Mouse (Mus musculus) spleen, adult 2 months (tissue): Measurements from ENCODE around the gene Gpatch3. TPM values are rescaled to one million over a fixed set of nuclear protein-coding genes. Genes with fewer than 3 reads are reported as not detected.
A peak's percentile ranks its signal among the peaks of the same experiment; 100 is the strongest.

Experiments
- DNase-seq, 2 experiments: peaks; one replicate each; pipeline versions ENCODE4 v3.0.0 to v3.0.0-alpha.2; 2012 to 2021; ENCODE audit warnings: low spot score in 2 of 2, low read depth in 1 of 2
- H3K27ac ChIP-seq: fragments of 200-500 bp; 2 replicates; pipeline ENCODE4 v1.5.1; 2012; ENCODE audit warnings: low read length, inconsistent platforms; ENCODE audit not compliant: insufficient read depth
- H3K27me3 ChIP-seq: fragments of 200-500 bp; 2 replicates; pipeline ENCODE4 v1.6.1; 2012; ENCODE audit warnings: mild to moderate bottlenecking, moderate library complexity, low read length, inconsistent platforms; ENCODE audit not compliant: control insufficient read depth, insufficient read depth
- H3K36me3 ChIP-seq: fragments of 200-500 bp; 2 replicates; pipeline ENCODE4 v1.6.1; 2012; ENCODE audit warnings: mild to moderate bottlenecking, low read length, inconsistent platforms; ENCODE audit not compliant: control insufficient read depth, insufficient read depth
- H3K4me1 ChIP-seq: fragments of 200-500 bp; 2 replicates; pipeline ENCODE4 v1.6.1; 2011; ENCODE audit warnings: inconsistent platforms; ENCODE audit not compliant: control insufficient read depth, insufficient read depth, insufficient read length
- H3K4me3 ChIP-seq: fragments of 200-500 bp; 2 replicates; pipeline ENCODE4 v1.5.1; 2011; ENCODE audit warnings: mild to moderate bottlenecking, inconsistent platforms; ENCODE audit not compliant: insufficient read depth, insufficient read length; ENCODE audit errors: extremely low read depth
- CTCF ChIP-seq: fragments of 200-500 bp; IDR thresholded peaks from 2 replicates; pipeline ENCODE4 v1.5.1; 2011; ENCODE audit warnings: mild to moderate bottlenecking, inconsistent platforms; ENCODE audit not compliant: insufficient read depth, insufficient read length, insufficient replicate concordance; ENCODE audit errors: extremely low read depth
- POLR2A ChIP-seq: fragments of 200-500 bp; IDR thresholded peaks from 2 replicates; pipeline ENCODE4 v1.6.1; 2011; ENCODE audit warnings: low read depth, low read length, inconsistent platforms
- WGBS: fragments of 180-500 bp; shearing (Covaris S2); methylation state at CpG from one replicate; pipeline ENCODE4 v1.1.7; 2018; 5-methylcytosine and 5-hydroxymethylcytosine counted together
- polyA plus RNA-seq: library from polyadenylated mRNA; depleted of rRNA; stranded (reverse); fragments of >200 nt; gene quantifications from 2 replicates; pipeline ENCODE4 v1.2.3, GENCODE M21; 2012

Gpatch3 gene
- polyA plus RNA-seq, 1 experiment = 3.7 TPM

DNA sequence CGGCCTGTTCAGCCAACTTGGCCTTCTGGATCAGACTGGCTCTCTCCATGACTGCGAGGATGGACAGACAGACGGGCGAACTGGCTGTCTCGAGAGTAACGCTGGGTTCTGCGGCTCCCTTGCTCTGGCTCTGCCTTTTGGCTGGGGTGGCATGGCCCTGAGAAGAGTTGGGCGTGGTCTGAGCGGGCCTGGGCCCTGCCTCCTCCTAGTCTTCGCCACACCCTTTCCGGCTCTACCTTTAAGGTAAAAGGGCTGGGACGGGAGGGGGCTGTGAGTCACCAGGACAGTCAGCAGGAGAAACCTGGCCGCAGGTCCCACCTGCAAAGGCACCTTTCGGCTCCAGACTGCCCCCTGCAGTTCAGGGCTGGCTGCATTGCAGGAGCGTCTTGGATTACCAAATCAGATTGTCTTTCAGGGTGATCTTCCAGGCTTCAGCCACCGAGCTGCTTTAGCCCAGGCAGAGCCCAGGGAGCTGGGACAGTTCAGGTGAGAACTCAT lies 27.2 kb downstream of the Gpatch3 start, which contains the start of gene Sfn:
Sfn (minus strand) TSS at position 448 of the 498 bp plus-strand sequence.
- peak in 1 of 2 experiments; percentile 72 for DNase-seq
- Histone ChIP-seq H3K4me1 (peaks cover 11% of the 10 kb centered on the region; the same call in 1 of the 2 replicates), H3K4me3 (peak within 1 kb of the TSS; percentile 43; the same call in 1 of the 2 replicates), H3K27ac (peak within 1 kb of the TSS; percentile 37; the same call in 1 of the 2 replicates), H3K27me3 (no peaks in the 10 kb centered on the region), H3K36me3 (peaks cover 23% of the 10 kb centered on the region)
- 11% methylated on average over 16 of the region's 16 CpGs for WGBS
- TF ChIP-seq POLR2A (no peak), CTCF (peak; percentile 66; the same call in 1 of the 2 replicates)

DNA sequence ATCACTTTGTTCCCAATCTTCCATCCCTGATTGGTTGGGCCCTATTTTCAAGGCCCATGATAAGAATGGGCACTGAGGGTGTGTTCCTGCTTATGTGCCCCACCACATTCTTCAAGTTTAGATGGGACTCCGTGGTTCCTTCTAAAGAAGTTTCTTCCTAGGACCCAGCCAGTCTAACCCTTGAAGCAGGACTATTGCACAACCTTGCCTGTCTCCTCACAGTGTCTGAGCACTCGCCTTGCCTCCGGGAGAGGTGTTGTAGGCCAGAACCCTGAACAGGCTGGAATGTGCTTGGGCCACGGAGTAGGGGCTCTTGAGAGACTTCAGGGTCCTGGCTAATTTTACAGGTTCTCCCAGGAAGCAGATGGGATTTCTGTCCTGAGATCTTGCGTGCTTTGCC lies 28.5 kb downstream of the Gpatch3 start:
- TF ChIP-seq CTCF (no peak), POLR2A (no peak)
- WGBS = 92% methylated on average over 5 of the region's 5 CpGs
- peaks cover 11% of the 10 kb centered on the region; the same call in 1 of the 2 replicates for H3K4me1 ChIP-seq
- no peak overlapping the region for H3K4me3 ChIP-seq
- H3K27ac ChIP-seq = no peak overlapping the region
- peaks cover 33% of the 10 kb centered on the region for H3K36me3 ChIP-seq
- H3K27me3 ChIP-seq = no peaks in the 10 kb centered on the region
- no peak for DNase-seq

GRCm38 (mm10) chr4:133604175-133604574 lies 29.6 kb downstream of the Gpatch3 start:
- 77% methylated on average over 7 of the region's 7 CpGs for WGBS
- no peak for DNase-seq
- Histone ChIP-seq H3K4me3 (no peak overlapping the region), H3K4me1 (peaks cover 4% of the 10 kb centered on the region; the same call in 1 of the 2 replicates), H3K36me3 (peaks cover 39% of the 10 kb centered on the region), H3K27me3 (no peaks in the 10 kb centered on the region), H3K27ac (no peak overlapping the region)
- TF ChIP-seq CTCF (no peak), POLR2A (no peak)

DNA sequence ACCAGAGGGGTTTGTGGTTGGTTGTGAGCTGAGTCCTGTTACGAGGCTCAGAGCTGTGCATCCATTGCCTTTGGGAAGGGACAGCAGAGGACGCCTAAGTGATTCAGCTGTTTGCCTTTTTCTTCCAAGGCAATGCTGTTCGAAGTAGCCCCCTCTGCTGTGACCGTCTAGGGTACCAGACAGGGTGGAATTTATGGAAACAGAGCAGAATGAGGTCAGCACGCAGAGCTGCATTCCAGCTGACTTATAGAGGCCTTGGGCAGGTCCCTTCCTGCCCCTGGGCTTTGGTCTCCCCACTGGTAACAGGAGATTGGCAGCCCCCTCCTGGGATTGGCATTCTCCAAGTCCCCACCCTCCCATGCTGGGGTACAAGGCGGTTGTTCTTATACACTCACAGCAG lies 30.3 kb downstream of the Gpatch3 start:
- TF ChIP-seq POLR2A (no peak), CTCF (no peak)
- H3K27me3 ChIP-seq = no peaks in the 10 kb centered on the region
- 92% methylated on average over 6 of the region's 6 CpGs for WGBS
- no peak overlapping the region for H3K27ac ChIP-seq
- peaks cover 39% of the 10 kb centered on the region for H3K36me3 ChIP-seq
- no peak overlapping the region for H3K4me3 ChIP-seq
- H3K4me1 ChIP-seq = peaks cover 4% of the 10 kb centered on the region; the same call in 1 of the 2 replicates
- no peak for DNase-seq

- H3K27me3 ChIP-seq = no peaks in the 10 kb centered on the region
- H3K4me3 ChIP-seq = no peak overlapping the region
- H3K36me3 ChIP-seq = peaks cover 39% of the 10 kb centered on the region
- peaks cover 8% of the 10 kb centered on the region; the same call in 1 of the 2 replicates for H3K4me1 ChIP-seq
- no peak overlapping the region for H3K27ac ChIP-seq
- no peak for DNase-seq
- TF ChIP-seq CTCF (no peak), POLR2A (no peak)
- 91% methylated on average over 9 of the region's 9 CpGs for WGBS
These were observed 30.8 kb downstream of the Gpatch3 start for GRCm38 (mm10) chr4:133605330-133605729.

GRCm38 (mm10) chr4:133607284-133607683 lies 32.7 kb downstream of the Gpatch3 start:
- no peak overlapping the region for H3K4me3 ChIP-seq
- no peak for TF ChIP-seq CTCF
- no peak for TF ChIP-seq POLR2A
- WGBS = 85% methylated on average over 10 of the region's 10 CpGs
- peaks cover 13% of the 10 kb centered on the region; the same call in 1 of the 2 replicates for H3K4me1 ChIP-seq
- DNase-seq = no peak
- H3K36me3 ChIP-seq = peaks cover 44% of the 10 kb centered on the region
- H3K27me3 ChIP-seq = no peaks in the 10 kb centered on the region
- H3K27ac ChIP-seq = no peak overlapping the region

DNA sequence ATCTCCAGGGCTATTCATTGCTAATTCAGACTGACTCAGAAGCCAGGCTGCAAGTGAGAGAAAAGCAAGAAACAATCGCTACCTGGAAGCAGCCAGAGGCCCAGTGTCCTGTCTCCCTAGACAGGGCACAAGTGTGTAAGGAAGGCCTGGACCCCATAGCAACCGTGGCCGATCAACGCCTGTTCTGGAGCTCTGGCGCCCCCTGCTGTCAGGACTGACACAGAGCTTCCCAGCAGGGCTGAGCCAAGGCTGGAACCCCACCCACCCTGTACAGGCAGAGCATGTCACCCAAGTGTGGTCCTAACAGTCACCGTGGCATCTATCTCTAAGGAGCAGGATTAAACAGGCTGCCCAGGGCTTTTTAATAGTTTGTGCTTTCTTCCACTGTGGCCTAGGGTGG lies 35.2 kb downstream of the Gpatch3 start:
- Histone ChIP-seq H3K4me1 (peaks cover 15% of the 10 kb centered on the region; the same call in 1 of the 2 replicates), H3K4me3 (no peak overlapping the region), H3K27me3 (no peaks in the 10 kb centered on the region), H3K36me3 (peaks cover 55% of the 10 kb centered on the region), H3K27ac (no peak overlapping the region)
- WGBS = 15% methylated on average over 6 of the region's 6 CpGs
- DNase-seq = peak in 1 of 2 experiments; percentile 85
- peak; percentile 97 for TF ChIP-seq CTCF
- no peak for TF ChIP-seq POLR2A
